10 mouse cellular contexts compared by ENCODE assay signal in the genomic region with DNA sequence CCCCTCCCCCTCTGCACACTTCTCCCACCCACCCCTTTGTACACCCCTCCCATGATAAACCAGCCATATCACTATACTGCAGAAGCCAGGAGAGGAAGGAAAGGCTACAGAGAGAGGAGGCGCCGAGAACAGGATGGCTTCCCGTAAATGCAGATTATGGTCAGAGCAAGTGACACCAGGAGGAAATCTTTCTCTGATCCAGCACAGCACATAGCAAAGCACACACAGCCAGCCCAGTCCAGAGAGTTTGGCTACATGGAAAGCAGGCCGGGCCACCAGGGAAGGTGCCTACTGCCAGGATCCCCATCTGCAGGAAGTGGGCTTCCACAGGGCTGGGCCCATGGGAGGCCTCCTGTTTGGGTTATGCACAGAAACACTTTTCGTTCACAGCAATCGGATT.
A peak's percentile ranks its signal among the peaks of the same experiment; 100 is the strongest.
DNase-seq lines count a peak whose midpoint lies in the region; ATAC-seq and TF ChIP-seq lines count a peak whose summit lies in the region.
"Had no signal": no experiment of that assay in that cellular context is flagged by ENCODE, and none has a peak within 500 bp of the region (broad histone marks: within the 10 kb centered on the region; RNA-seq: fewer than 3 reads in every experiment).

No protein-coding gene starts in this region.

- H3K4me2 ChIP-seq in heart, embryonic 13.5 days: peak overlapping the region; percentile 21; the same call in 1 of the 2 replicates
- H3K4me2 ChIP-seq in forebrain, embryonic 16.5 days (ENCODE audit: low read length): no peak overlapping the region
- H3K4me2 ChIP-seq in liver, embryonic 15.5 days: no peak overlapping the region

- H3K4me1 ChIP-seq in heart, embryonic 13.5 days: peaks cover 39% of the 10 kb centered on the region
- H3K4me1 ChIP-seq in forebrain, embryonic 16.5 days (replicated peaks; ENCODE audit: control insufficient read depth, insufficient read depth, low read length): peaks cover 44% of the 10 kb centered on the region
- H3K4me1 ChIP-seq in liver, embryonic 15.5 days (replicated peaks): peaks cover 19% of the 10 kb centered on the region; the same call in 1 of the 2 replicates

- H3K36me3 ChIP-seq in heart, embryonic 13.5 days: peaks cover 17% of the 10 kb centered on the region
- H3K36me3 ChIP-seq in forebrain, embryonic 16.5 days (ENCODE audit: control insufficient read depth, insufficient read depth): no peaks in the 10 kb centered on the region
- H3K36me3 ChIP-seq in liver, embryonic 15.5 days (replicated peaks): no peaks in the 10 kb centered on the region

- no peak for TF ChIP-seq CTCF in left cerebral cortex, adult 2 months (IDR thresholded peaks at IDR 0.05)

- WGBS in heart, embryonic 13.5 days: 56% methylated on average over 6 of the region's 6 CpGs
- WGBS in forebrain, embryonic 16.5 days: 78% methylated on average over 6 of the region's 6 CpGs
- WGBS in liver, embryonic 15.5 days (ENCODE audit: insufficient replicate concordance): 16% methylated on average over 6 of the region's 6 CpGs

- peak overlapping the region; percentile 37; the same call in 1 of the 2 replicates for H3K9ac ChIP-seq in heart, embryonic 13.5 days
- H3K9ac ChIP-seq in forebrain, embryonic 16.5 days (replicated peaks; ENCODE audit: low read depth, low read length): no peak overlapping the region; the same call in 1 of the 2 replicates
- no peak overlapping the region for H3K9ac ChIP-seq in liver, embryonic 15.5 days

- 0 out of 2 replicates have a peak, but pooled peaks have one; percentile 34 for ATAC-seq in heart, embryonic 13.5 days (ENCODE audit: extremely low read depth, insufficient number of reproducible peaks, low FRiP score, low TSS enrichment)
- no peak for ATAC-seq in forebrain, embryonic 16.5 days
- peak; percentile 43; the same call in 1 of the 2 replicates for ATAC-seq in liver, embryonic 15.5 days (ENCODE audit: insufficient read depth)

- intact Hi-C loops in heart, postnatal 14 days (cut with DNase I): no loop called here
- intact Hi-C loops in left cerebral cortex, adult 2 months (cut with DNase I): no loop called here

- no peaks in the 10 kb centered on the region for H3K9me3 ChIP-seq in heart, embryonic 13.5 days
- H3K9me3 ChIP-seq in forebrain, embryonic 16.5 days (ENCODE audit: control insufficient read depth, low read length): no peaks in the 10 kb centered on the region
- no peaks in the 10 kb centered on the region for H3K9me3 ChIP-seq in liver, embryonic 15.5 days (replicated peaks)

- DNase-seq in heart, postnatal 14 days: no peak
- DNase-seq in MN1 (ENCODE audit: low spot score): peak; percentile 48
- DNase-seq in left cerebral cortex, adult 2 months (ENCODE audit: extremely low spot score in 1 of 2, low spot score in 2 of 2): no peak
- no peak for DNase-seq in kidney, postnatal 4 days
- no peak for DNase-seq in spleen, postnatal 36 days (ENCODE audit: low spot score in 2 of 2)
- DNase-seq: adrenal gland, adult 2 months; cerebellum, adult 11-12 months had no signal

- H3K27me3 ChIP-seq in heart, embryonic 13.5 days (replicated peaks): no peaks in the 10 kb centered on the region
- no peaks in the 10 kb centered on the region for H3K27me3 ChIP-seq in forebrain, embryonic 16.5 days (replicated peaks; ENCODE audit: control insufficient read depth, insufficient read depth, low read length)
- no peaks in the 10 kb centered on the region for H3K27me3 ChIP-seq in liver, embryonic 15.5 days

- peak overlapping the region; percentile 75 for H3K27ac ChIP-seq in heart, embryonic 13.5 days (replicated peaks)
- peak overlapping the region; percentile 37 for H3K27ac ChIP-seq in forebrain, embryonic 16.5 days (ENCODE audit: low read length)
- no peak overlapping the region for H3K27ac ChIP-seq in liver, embryonic 15.5 days (replicated peaks)
- H3K27ac ChIP-seq in left cerebral cortex, adult 2 months: no peak overlapping the region; the same call in 1 of the 2 replicates

- H3K4me3 ChIP-seq in heart, embryonic 13.5 days: no peak overlapping the region
- H3K4me3 ChIP-seq in forebrain, embryonic 16.5 days (replicated peaks; ENCODE audit: low read length): no peak overlapping the region
- H3K4me3 ChIP-seq in liver, embryonic 15.5 days (replicated peaks): no peak overlapping the region
- no peak overlapping the region for H3K4me3 ChIP-seq in left cerebral cortex, adult 2 months

Comparison
In these comparisons a context has a peak if more than half of its experiments do, and no peak if none do; other contexts are left out.
1. H3K27ac ChIP-seq: peak in heart, embryonic 13.5 days (single experiment) and forebrain, embryonic 16.5 days (single experiment); none in liver, embryonic 15.5 days (single experiment) and left cerebral cortex, adult 2 months (single experiment).